Mouse (Mus musculus) brain, embryonic 18.5 days (tissue): ENCODE measurements around the gene Pdzd4.

ENCODE experiments used
- DNase-seq: peaks from one replicate; pipeline ENCODE4 v3.0.0-alpha.2; 2012; ENCODE audit warnings: low read depth, low spot score

Pdzd4 gene

DNA sequence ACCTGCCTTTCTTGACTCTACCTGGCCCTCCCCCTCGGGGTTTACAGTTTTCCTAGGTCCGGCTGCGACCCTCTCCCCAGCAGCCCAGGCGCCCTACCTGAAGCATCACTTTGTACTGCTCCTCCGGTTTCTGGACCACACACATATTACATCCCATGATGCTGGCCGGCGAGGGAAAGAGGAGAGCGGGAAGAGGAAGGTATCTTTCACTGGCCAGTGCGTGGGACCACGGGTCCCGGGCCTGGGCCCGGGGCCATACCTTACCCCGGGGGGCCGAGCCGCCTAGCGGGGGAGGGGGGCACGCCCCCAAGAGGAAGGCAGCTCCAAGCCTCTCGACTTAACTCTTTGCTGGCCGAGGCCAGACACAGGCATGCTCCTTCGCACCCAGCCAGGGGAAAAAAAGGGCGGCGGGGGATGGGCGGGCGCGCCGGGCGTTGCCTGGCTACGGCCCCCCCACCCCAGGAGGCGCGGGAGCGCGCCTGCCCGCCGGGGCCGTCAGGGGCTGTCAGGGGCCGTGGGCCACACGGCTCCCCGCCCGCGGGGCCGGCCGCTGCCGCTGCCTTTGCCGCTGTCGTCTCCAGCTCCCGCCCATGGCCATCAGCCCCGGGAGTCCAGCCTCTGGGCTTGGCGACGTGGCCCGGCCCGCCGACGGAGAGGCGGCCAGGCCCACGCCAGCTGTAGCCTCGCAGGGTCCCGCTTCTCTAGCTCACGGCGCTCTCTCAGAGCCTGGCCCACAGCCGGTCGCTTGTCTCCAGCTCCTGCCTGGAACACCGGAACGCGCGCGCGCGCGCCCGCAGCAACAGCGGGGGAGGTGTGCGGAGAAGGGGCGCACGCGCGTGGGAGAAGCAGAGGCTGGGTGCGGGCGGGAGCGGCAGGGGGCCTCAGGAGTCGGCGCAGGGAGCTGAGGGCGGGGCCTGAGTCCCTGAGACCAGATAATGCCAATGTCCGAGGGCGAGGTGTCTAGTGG, at the start of gene Pdzd4:
Gene Pdzd4, minus strand, starts transcription at position 785 of the 967 bp plus-strand sequence.
- DNase-seq: peak; percentile 62

DNA sequence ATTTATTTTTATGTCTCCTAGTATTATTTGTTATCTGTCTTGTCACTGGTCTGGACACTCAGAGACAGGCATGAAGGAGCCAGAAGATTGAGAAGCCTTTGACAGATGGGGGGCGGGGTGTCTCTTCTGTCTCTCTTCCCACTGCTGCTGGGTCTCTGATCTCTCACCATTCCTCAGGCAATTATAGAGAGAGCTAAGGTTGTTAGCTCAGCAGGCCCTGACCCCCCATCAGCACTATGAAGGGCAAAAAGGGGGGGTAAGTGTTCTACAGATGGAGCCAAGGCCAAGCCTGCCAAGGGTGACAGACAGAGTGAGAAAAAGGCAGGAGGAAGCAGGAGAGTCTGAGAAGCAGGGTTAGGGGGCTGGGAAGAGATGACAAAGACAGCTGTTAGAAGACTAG, 47.2 kb upstream of the Pdzd4 start:
- DNase-seq: no peak

DNA sequence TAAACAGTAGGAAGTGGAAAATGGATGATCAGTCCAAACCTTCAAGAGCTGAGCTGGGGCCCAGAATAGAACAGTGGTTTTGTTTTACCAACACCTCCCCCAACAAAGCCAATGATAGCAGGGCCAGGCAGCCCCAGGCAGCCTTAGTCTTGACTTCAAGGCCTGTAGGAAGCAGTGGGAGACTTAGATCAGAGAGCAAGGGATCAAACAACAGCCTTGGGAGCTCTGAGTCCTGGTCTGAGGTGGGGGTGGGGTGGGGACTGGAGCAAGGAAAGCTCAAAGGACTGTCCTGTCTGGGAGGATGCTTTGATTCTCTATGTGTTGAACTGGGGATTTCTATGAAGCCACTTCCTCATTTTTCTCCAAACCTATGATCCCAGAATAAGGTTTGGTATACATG, 46.7 kb upstream of the Pdzd4 start:
- no peak for DNase-seq

DNA sequence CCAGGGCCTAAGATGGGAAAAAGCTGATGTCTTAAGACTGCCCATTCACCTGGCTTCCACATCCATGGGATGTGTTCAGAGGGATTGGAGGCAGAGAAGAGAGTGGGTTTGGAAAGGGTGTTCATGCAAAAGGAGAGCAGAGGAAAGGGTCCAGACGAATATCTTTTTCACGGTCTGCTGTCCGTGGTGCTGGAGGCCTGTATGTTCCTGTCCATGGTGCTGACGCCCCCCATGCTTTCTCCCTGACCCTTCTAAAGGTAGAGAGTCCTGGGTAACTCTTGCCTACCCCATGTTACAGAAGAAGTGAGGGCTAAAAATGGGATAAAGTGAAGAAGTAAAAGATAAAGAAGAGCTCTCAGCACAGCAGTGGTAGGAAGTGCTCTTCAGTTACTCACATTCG, 44.6 kb upstream of the Pdzd4 start:
- DNase-seq: no peak

DNA sequence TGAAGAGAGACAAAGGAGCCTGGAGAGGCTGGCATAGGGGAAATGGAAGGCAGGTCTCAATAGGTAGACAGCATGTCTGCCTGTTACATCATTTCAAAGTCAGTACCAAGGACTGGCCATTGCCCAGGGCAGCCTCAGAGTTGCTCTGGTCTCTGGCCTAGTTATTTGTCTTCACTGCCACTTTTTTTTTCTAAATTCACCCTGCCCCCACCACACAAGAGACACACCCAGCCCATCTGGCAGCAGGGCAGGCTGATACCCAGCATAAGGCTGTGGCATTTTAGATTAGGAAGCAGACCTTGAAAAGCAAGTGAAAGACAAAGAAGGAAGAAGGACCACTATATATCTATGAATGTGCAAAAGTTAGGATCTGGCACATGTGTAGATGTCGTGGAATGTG, 43.1 kb upstream of the Pdzd4 start:
- DNase-seq: no peak

DNA sequence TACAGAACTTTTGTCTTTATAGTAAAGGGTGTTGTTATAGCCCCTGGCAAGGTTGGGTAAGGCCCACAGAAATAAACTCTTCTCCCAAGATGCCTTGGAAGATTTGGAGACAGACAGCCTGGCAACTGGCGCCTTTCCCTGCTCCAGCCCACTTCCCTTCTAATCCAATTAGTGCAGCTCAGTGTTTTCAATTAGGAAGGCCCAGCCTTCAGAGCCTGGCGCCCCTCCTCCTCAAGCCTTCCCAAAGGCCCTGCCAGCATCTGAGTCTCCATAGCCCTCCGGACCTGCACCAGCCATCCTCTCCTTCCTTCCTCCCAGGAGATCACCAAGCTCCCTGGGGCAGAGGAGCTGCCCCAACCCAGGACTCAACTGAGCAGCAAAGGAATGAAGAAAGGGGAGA, 42.5 kb upstream of the Pdzd4 start:
- DNase-seq: no peak

DNA sequence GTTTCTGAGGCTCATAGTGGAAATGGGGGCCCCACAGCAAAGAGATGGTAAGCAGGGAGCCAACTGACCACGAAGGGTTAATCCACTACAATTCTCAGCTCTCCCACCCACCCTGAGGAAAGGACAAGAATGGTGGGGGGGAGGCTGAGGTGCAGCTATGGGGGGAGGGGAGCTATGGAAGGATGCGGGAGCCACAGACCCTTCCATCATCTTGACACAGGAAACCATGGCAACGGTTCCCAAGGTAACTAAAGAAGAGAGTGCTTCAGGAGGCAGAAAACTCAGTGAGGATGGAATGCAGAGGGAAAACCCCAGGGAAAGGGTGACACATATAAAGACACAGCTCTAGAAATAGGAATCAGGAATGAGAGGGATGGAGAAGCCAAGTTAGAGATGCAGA, 39.9 kb upstream of the Pdzd4 start:
- no peak for DNase-seq

DNA sequence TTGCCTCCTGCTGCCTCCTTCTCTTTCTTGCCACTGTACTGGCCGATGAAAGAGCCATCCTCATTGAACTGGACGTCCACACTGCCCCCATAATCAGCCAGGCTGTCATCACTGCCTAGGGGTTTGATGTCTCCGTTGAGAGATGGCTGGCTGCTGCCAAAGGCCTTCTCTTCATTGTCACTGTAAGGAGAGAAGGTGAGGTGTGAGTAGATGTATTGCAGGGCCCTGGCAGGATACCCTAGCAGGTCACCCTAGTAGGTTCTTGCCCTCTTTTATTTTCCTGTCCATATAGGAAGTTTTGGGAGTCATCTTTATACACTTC, 30.3 kb upstream of the Pdzd4 start:
- DNase-seq: no peak

DNA sequence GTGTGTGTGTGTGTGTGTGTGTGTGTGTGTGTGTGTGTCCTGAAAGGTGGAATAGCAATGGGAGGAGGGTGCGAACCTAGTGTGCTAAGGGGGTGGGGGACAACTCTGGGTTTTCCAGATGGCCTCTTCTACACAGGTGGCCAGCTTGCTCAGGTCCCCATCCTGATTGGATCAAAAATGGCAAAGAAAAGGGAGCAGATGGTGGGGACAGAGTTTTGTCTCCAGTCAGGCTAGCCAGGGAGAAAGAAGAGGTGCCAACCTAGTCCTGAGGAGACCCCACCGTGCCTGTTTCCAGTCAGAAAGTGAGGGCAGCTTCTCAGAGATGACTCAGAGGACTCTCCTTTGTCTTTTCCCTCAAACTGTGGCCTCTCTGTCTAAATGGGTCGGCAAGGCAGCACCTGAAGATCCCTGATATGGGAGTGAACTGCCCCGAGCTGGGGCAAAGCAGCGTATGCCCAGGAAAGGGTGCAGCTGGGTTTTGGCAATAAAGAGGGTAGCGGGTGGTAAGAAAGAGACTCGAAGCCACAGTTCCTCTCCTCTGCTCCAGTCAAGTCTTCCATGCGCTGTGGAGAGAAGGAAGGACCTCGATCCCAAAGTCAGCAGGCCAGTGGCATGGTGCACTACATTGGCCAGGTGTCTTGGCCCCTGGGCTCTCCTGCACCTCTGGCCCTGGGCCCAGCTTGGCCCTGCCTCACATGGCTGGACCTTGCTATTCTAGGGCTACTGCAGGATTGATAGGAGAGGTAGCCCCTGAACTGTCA, 29.7 kb upstream of the Pdzd4 start:
- DNase-seq: no peak

DNA sequence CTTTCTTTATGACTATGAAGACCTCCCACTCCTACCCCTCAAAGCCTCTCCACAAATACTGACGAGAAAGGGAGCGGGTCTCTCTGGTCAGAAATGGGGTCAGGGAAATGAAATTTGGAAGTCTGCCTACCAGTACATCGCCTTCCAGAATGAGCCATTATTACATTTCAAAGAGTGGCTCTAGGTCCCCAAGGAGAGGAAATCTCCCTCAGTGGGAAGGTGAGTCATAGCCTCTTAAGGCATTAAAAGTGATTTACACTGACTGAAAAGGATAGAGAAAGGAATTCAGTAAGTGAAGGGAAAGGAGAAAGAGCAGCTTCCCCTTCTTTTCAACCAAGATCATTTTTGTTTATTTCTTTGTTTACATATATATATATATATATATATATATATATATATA, 11.9 kb upstream of the Pdzd4 start:
- no peak for DNase-seq

DNA sequence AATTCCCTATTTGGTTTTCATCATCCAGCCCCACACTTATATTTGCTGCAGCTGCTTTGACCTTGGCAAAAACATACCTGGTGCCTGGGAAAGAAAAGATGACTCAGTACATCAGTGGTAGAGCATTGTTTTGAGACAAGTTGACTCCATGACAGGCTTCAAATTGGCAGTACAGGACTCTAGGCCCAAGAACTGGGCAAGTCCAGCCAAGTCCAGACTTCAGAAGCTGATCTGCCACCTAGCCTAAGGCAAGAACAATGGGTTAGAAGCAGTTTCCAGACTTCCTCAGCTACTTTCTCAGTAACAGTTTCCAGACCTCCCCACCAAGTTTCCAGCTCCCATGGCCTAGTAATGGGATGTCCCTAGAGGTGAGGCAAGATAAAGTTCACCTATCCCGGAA, 11.0 kb upstream of the Pdzd4 start:
- no peak for DNase-seq

DNA sequence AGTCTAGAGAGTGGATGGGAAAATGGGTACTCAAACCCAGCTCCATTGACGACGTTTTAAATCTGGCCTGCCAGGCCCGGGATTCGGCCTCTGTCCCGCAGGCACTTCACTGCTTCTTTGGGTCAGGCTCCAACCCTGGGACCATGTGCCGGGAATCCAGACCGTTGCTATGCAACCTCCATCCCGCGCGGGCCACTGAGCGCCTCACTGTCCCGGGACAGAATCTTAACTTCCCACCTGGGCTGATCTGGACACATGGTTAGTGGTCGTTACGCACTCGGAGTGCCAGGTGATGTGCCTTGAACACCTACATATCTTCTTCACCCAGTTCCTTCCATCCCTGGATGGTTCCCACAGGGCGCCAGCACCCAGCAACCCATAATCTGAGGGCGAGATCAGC, 1.0 kb downstream of the Pdzd4 start:
- no peak for DNase-seq

DNA sequence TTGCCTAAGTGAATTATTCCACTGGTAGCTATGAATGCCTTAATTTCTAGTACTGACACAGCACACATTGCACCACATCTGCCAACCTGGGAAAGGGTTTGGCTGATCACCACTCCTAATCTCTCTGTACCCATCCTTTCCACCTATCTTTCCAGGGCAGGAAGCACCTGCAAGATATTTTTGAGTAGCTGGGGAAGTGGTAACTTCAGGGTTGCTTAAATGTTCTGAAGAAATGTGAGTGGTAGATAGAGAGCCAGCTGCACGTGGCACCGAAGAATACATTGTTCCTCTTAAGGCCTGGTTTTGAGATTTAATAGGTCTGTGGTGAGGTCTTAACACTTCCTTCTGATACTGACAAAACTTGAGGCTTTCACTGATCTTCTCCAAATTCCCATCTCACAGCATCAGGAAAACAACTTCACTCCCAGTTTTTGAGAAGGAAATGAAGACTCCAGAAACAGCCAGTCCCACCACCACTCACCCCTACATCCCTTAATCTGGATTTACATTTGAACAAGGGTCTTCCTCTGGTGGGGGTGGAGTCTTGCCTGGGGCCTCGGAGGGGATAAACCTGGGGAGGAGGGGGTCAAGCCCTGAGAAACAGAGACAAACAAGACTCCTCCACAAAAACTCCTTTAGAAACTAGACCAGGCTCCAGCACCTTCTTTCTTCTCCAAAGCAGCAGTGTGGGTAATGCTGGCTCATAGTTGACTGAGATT, 8.0 kb downstream of the Pdzd4 start:
- DNase-seq: no peak

DNA sequence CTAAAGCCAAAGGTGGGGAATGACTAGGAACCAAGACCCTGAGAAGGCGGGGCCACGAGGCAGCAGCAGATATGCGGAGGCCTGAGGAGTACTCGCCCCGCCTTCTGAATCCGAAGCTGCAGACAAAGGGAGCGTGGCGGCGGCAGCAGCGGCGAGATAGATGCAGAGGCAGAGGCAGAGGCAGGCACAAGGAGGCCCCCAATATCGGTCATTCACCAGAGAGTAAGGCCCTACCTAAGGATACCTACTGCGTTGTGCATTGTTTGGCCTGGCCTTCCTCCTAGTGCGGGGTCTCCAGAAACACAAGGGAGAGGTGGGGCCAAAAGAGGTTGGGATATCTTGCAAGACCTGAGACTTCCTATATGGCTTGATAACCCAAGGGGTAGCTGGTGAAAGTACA, 9.7 kb downstream of the Pdzd4 start:
- no peak for DNase-seq

DNA sequence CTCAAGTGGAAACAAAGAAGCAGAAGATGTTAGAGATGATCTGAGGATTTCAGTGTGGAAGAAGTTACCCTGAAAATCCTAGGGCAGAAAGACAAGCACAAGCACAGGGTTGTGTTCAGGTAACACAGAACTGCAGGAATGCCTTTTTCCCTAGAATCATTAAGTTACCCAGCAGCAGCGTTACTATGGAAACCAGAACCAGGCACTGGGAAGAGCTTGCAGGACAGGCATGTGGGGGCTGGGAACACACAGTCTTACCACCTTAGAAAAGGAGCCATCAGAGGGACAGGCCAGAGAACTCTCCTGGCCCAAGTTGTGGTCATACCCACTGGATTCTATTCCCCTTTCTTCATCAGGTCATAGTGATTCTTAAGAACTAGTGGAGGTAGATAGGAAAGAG, 19.0 kb downstream of the Pdzd4 start:
- no peak for DNase-seq

DNA sequence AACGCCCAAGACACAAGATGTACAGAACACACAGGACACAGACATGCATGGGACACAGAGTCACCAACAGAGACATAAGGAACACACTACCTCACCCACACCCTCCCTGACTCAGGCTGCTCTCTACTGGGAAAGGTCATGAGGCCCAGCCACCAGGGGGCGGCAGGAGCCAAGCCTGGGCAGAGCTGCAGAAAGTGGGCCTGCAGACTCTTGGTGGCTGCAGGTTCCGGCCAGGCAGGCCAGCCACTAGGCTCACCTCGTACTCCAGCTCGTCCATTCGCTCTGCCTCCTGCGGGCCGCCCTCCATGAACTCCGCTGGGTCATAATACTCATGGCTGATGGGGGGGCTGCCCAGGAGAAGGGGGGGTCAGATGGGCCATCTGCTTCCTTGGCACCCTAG, 26.3 kb downstream of the Pdzd4 start:
- no peak for DNase-seq

DNA sequence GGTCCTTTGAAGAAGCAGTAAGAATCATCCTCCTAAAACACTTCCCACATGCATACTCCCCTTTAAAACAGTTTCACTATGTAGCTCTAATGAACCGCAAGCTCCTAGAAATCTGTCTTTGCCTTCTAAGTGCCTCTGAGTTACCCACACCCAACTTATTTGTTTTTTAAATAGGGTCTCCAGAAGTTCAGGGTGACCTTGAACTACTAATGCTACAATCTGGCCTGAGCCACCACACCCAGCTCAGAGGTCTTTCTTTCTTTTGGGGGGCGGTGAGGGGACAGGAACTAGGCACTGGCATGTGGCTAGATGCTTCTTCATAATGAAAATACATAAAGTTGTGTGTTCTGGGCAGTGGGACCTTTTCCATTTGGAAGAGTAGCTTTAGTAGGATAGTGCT, 27.3 kb downstream of the Pdzd4 start:
- no peak for DNase-seq

DNA sequence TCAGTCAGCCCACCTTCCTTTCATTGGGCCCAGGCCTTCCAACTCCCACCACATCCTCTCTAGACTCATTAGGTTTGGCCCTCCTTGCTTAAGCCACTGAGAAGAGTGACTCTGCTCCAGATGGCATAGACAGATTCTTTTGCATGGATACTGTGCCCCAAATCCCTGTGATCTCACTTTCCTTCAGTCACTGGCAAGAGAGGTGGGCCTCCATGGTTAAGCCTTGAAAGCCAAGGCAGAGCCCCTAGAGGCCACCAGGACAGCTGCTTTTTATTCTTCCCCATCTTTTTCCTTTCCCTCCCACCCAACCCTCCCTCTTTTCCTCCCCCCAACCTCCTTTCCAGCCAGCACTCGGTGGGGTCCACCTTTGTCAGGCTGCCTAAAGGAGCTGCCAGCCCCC, 31.3 kb downstream of the Pdzd4 start:
- DNase-seq: no peak

DNA sequence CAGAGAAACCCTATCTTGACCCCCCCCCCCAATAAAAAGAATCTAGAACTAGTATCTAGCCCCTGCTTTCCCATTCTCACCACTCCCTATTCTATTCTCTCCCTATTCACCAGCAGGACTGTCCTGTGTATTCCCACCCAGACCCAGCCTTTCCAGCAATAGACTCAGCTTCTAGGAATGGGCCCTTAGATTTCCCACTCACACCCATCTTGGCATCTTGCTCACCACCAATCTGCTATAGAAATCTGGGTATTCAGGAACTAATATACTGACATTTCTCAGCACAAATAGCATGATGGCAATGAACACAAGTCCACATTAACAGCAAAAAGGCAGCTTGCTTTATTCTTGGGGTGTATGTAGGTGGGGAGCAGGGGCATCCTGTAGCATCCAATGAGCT, 31.7 kb downstream of the Pdzd4 start:
- no peak for DNase-seq

DNA sequence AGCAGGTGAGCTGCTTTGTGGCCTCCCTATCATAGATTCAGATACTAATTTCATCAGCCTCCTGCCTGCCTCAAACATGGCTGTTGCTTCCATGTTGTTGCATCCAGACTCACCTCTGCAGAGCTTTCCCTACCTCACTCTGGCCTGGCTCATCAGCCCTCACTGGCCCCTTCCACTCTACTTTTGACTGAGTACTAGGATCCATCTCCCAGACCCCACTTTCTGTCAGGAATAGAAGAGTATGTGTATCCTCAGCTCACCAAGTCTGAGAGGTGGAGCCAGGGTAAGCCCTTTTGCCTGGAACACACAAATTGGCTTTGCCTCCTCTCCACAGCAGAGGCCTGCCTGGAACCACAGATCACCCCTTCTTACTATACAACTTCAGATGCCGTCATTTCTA, 36.3 kb downstream of the Pdzd4 start:
- no peak for DNase-seq

DNA sequence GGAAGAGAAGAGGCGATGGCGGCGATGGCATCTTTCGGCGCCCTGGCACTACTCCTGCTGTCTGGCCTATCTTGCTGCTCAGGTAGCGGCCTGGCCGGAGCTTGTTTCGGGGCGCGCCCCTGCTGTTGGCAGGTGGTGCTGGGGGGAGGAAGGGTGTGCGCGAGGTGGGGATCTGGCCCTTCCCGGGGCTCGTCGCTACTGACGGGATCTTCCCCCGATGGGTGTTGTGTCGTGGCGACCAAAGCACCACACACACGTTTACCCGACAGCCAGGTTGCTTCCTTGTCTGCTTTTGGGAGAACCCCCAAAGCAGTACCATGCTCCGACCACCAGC, 37.6 kb downstream of the Pdzd4 start:
- no peak for DNase-seq

DNA sequence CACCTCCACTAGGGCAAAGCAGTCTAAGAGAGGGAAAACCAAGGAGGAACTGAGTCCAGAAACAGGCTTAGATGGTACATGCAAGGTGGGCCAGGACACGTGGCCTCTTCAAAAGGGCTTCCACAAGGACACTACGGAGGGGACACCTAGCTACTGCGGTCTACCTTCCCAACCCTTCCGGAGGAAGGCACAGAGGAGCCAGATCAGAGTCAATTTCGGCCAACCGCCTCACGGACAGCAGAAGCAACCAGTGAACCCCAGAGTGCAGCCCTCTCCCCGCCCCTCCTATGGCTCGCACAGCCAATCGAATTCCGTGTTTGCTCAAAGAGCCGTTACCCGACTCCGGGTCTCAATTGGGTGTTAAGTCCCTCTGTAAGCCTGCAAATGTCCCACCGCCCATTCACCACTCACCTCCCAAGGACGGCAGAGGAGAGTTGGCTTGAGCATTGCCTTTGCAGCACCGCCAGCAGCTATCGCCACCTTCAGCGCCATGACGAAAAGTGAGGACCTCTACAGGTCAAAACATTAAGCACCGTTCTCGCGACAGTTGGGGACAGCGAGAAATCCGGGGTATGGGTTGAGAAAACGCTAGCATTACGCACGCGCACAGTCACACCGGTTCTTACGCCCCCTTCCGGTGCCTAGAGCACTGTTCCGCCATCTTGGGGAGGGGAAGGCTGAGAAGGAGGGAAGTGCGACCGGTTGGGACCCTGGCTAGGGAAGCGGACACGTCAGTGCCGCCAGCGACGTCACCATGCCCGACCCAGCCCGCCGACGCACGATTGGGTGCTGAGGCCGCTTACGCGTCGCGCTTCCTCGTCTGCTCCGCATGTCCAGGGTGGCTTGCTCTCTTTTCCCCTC, 38.2 kb downstream of the Pdzd4 start, which contains the start of the genes Idh3g and Ssr4:
Gene Idh3g, minus strand, starts transcription at position 534 of the 861 bp plus-strand sequence.
Gene Ssr4, plus strand, starts transcription at position 665 of the 861 bp plus-strand sequence.
- peak; percentile 94 for DNase-seq
